Mouse (Mus musculus) small intestine, adult 2 months (tissue): ENCODE results near the gene Morn1. TPM values are rescaled to one million over a fixed set of nuclear protein-coding genes. Genes with fewer than 3 reads are reported as not detected.

ENCODE experiments used
- H3K27ac ChIP-seq: fragments of 200-500 bp; 2 replicates; pipeline ENCODE4 v1.5.1; 2012; ENCODE audit warnings: low read depth, low read length, control low read depth, inconsistent platforms; ENCODE audit not compliant: insufficient read depth
- H3K27me3 ChIP-seq: fragments of 200-500 bp; 2 replicates; pipeline ENCODE4 v1.6.1; 2012; ENCODE audit warnings: mild to moderate bottlenecking, moderate library complexity, low read length, inconsistent platforms; ENCODE audit not compliant: control insufficient read depth, insufficient read depth
- H3K36me3 ChIP-seq: fragments of 200-500 bp; 2 replicates; pipeline ENCODE4 v1.6.1; 2012; ENCODE audit warnings: mild to moderate bottlenecking, low read length, control low read depth, inconsistent platforms; ENCODE audit not compliant: control insufficient read depth, insufficient read depth
- H3K4me1 ChIP-seq: fragments of 200-500 bp; 2 replicates; pipeline ENCODE4 v1.6.1; 2012; ENCODE audit warnings: low read length, inconsistent platforms, mixed read lengths; ENCODE audit not compliant: control insufficient read depth, insufficient read depth, insufficient read length
- H3K4me3 ChIP-seq: fragments of 200-500 bp; 2 replicates; pipeline ENCODE4 v1.5.1; 2012; ENCODE audit warnings: low read depth, mild to moderate bottlenecking, control low read depth, inconsistent platforms, low read length, moderate library complexity
- CTCF ChIP-seq: fragments of 200-500 bp; IDR thresholded peaks from 2 replicates; pipeline ENCODE4 v1.5.1; 2012; ENCODE audit warnings: low read depth, mild to moderate bottlenecking, control low read depth, inconsistent platforms, low read length, moderate library complexity, mixed read lengths; ENCODE audit not compliant: insufficient replicate concordance, insufficient read length; ENCODE audit errors: extremely low read depth
- POLR2A ChIP-seq: fragments of 200-500 bp; IDR thresholded peaks from 2 replicates; pipeline ENCODE4 v1.6.1; 2012; ENCODE audit warnings: low read depth, mild to moderate bottlenecking, control low read depth, inconsistent platforms, low read length, moderate library complexity
- WGBS: fragments of 180-500 bp; shearing (Covaris S2); methylation state at CpG from one replicate; pipeline ENCODE4 v1.1.7; 2018; 5-methylcytosine and 5-hydroxymethylcytosine counted together
- polyA plus RNA-seq: library from polyadenylated mRNA; depleted of rRNA; stranded (reverse); fragments of >200 nt; gene quantifications from 2 replicates; pipeline ENCODE4 v1.2.3, GENCODE M21; 2012

Morn1 gene
- polyA plus RNA-seq, 1 experiment = 3.1 TPM

DNA sequence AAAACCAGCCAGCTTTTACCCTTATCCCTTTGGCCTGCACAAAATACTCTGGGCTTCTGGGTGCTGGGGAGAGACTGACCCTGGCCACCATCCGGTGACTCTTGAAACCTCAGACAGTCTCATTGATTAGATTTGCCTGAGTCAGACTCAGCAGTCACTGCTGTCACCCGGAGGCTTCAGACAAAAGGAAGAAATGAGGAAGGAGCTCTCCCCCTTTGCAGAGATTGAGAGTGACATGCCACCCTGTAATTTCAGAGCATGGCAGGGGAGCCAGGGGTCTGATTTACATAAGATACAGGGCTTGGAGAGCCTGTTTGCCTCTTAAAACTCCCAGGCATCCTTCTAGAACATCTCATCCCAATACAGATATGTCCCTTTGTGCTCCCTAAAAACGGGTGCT is 46.8 kb downstream of the Morn1 start:
- Histone ChIP-seq H3K27ac (no peak overlapping the region), H3K4me1 (no peaks in the 10 kb centered on the region), H3K4me3 (no peak overlapping the region), H3K36me3 (no peaks in the 10 kb centered on the region), H3K27me3 (no peaks in the 10 kb centered on the region)
- WGBS = 57% methylated on average over 3 of the region's 3 CpGs
- TF ChIP-seq CTCF = no peak
- no peak for TF ChIP-seq POLR2A

DNA sequence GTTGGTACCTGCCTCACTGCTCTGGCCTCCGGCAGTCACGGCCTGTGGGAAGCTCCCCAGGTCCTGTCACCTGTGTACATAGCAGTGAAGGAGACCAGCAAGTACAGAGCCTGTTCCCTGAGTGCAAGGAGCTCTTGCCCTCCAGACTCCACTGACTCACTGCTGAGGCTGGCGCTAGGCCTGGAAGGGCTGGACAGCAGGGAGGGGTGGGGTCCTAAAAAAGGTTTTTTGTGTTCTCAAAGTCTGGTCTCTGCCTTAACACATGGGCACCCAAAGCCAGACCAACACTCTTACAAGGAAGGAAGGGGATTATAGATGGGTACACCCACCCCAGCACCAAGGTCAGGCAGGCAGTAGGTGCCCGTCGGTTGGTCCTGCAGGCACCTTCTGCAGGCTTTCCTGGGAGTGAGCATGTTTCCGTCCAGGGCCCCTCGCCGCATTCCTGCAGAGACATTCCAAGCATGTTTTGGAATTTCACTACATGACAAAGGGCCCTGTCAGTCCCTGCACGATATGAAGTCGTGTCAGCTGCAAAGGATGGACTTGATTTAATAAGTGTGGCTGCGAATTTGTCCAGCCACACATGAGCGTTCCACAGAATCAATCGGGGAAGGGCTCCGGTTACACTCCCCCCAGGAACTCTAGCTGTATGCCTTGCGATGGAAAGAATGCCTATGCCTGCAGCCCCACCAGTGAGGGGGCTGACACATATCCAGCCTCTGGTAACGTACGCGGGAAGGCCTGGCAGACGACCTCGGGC is 47.5 kb downstream of the Morn1 start:
- WGBS = 79% methylated on average over 20 of the region's 20 CpGs
- Histone ChIP-seq H3K4me3 (no peak overlapping the region), H3K4me1 (no peaks in the 10 kb centered on the region), H3K27me3 (no peaks in the 10 kb centered on the region), H3K27ac (no peak overlapping the region), H3K36me3 (no peaks in the 10 kb centered on the region)
- TF ChIP-seq CTCF (no peak), POLR2A (no peak)

- Histone ChIP-seq H3K27me3 (no peaks in the 10 kb centered on the region), H3K4me1 (no peaks in the 10 kb centered on the region), H3K27ac (no peak overlapping the region), H3K36me3 (no peaks in the 10 kb centered on the region), H3K4me3 (no peak overlapping the region)
- WGBS = 96% methylated on average over 7 of the region's 7 CpGs
- no peak for TF ChIP-seq POLR2A
- TF ChIP-seq CTCF = no peak
Measured at GRCm38 (mm10) chr4:155134686-155135172, 48.4 kb downstream of the Morn1 start.

DNA sequence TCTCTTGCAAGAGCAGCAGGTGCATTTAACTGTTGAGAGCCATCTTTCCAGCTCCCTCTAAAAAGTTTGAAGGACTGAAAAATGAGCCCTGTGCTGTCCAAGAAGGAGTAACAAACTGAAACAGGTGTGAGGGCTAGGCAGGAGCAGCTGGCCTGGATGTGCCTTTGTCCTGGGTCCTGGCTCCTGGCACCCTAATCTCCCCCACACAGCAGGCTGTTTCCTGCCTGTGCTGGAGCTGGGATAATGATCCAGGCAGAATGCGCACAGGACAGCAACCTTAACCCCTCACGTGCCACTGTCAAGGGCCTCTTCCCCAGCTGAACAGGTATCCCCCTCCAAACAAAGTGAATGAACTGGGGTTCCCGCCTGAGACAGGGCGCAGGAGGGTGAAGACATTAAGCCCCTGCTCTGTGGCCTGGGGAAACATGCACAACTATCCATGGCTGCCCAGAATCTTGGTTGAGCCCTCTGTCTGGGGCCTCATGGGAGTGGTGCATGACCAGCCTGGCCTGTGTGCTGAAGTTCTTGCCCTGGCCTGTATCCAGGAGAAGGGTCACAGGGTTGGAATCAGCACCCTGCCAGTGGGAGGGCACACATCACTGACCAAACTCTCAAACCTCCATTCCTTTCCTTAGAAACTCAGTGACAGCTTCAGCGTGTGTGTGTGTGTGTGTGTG is 49.7 kb downstream of the Morn1 start:
- H3K27ac ChIP-seq = no peak overlapping the region
- no peak overlapping the region for H3K4me3 ChIP-seq
- H3K4me1 ChIP-seq = peaks cover 3% of the 10 kb centered on the region; the same call in 1 of the 2 replicates
- 84% methylated on average over 5 of the region's 5 CpGs for WGBS
- H3K27me3 ChIP-seq = no peaks in the 10 kb centered on the region
- TF ChIP-seq CTCF = no peak
- TF ChIP-seq POLR2A = no peak
- H3K36me3 ChIP-seq = no peaks in the 10 kb centered on the region

DNA sequence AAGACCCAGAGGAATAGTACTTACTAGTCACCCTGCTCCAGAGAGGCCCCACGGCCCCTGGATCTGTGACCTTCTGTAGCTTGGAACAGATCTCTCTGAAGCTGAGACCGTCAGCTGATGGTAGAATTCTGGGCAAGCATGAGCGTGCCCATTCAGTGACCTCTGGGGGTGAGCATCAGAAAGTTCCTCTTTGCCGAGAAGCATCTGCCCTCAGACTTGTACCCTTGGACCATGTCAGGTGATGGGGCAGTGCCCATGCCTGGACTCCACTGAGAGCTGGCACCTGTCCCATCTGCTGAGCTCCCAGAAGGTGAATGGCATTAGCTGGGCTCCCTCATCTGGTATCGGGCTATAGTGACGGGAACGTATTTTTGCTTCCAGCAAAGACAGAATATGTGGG is 51.5 kb downstream of the Morn1 start:
- 74% methylated on average over 7 of the region's 7 CpGs for WGBS

GRCm38 (mm10) chr4:155138451-155138850 is 52.1 kb downstream of the Morn1 start:
- TF ChIP-seq CTCF (no peak), POLR2A (no peak)
- H3K27ac ChIP-seq = no peak overlapping the region
- WGBS = 80% methylated on average over 8 of the region's 8 CpGs
- H3K4me1 ChIP-seq = peaks cover 6% of the 10 kb centered on the region; the same call in 1 of the 2 replicates
- no peaks in the 10 kb centered on the region for H3K27me3 ChIP-seq
- H3K36me3 ChIP-seq = no peaks in the 10 kb centered on the region
- H3K4me3 ChIP-seq = no peak overlapping the region

More for the DNA sequence above, 51.5 kb downstream of the Morn1 start:
- H3K4me3 ChIP-seq = no peak overlapping the region
- H3K27ac ChIP-seq = no peak overlapping the region
- TF ChIP-seq CTCF (no peak), POLR2A (no peak)
- H3K36me3 ChIP-seq = no peaks in the 10 kb centered on the region
- H3K27me3 ChIP-seq = no peaks in the 10 kb centered on the region
- peaks cover 3% of the 10 kb centered on the region; the same call in 1 of the 2 replicates for H3K4me1 ChIP-seq

DNA sequence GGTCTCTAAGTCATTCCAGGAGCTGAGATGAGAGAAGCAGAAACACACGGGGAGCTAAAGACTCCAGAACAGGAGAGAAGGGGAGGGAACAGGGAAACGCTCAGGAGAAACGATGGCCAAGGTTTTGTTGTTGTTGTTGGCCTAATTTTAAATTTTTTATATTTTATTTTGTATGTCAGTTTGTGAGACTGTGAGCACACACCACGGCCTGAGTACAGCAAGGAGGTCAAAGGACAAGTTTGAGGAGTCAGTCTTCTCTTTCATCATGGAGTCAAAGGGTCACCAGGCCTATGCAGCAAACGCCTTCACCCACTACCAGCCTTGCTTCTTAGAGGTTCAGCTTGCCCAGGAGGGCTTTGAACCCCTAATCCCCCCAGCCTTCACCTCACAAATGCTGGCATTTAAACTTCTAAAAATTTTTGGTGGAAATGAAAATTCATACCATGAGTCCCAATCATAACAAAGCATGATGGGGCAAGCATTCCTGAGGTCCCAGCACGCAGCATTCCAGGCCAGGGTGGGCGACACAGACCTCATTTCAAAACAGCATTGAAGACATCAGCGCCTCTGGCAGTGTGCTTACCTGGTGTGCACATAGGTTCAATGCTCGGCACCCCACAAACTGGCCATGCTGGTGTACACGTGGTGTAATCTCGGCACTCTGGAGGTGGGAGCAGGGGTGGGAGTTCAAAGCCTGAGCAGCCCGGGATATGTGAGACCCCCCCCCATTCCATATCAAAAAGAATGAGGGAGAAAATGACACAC is 53.1 kb downstream of the Morn1 start:
- H3K27me3 ChIP-seq = no peaks in the 10 kb centered on the region
- H3K4me3 ChIP-seq = no peak overlapping the region
- peaks cover 6% of the 10 kb centered on the region; the same call in 1 of the 2 replicates for H3K4me1 ChIP-seq
- no peaks in the 10 kb centered on the region for H3K36me3 ChIP-seq
- no peak overlapping the region for H3K27ac ChIP-seq
- WGBS = 80% methylated on average over 12 of the region's 12 CpGs
- no peak for TF ChIP-seq CTCF
- TF ChIP-seq POLR2A = no peak
